Mouse (Mus musculus) stomach, embryonic 14.5 days (tissue): ENCODE results near the gene Ptpn6. TPM values are rescaled to one million over a fixed set of nuclear protein-coding genes. Genes with fewer than 3 reads are reported as not detected.

Source experiments
- ATAC-seq: fragments of 200-750 bp; cut with Nextera tagmentation; 2 replicates; pipeline ENCODE4 v1.8.0; 2017; ENCODE audit warnings: low read depth, moderate TSS enrichment; ENCODE audit not compliant: insufficient number of reproducible peaks, insufficient read depth, low FRiP score
- H3K27ac ChIP-seq: fragments of 300-500 bp; sonication (generic); 2 replicates; pipeline ENCODE4 v1.5.1; 2014; ENCODE audit warnings: mild to moderate bottlenecking, low read length, moderate library complexity, mixed read lengths
- H3K27me3 ChIP-seq: fragments of 300-500 bp; sonication (generic); 2 replicates; pipeline ENCODE4 v1.6.1; 2014; ENCODE audit warnings: low read length, control low read depth, mixed read lengths; ENCODE audit not compliant: control insufficient read depth, insufficient read depth
- H3K36me3 ChIP-seq: fragments of 300-500 bp; sonication (generic); 2 replicates; pipeline ENCODE4 v1.6.1; 2014; ENCODE audit warnings: mild to moderate bottlenecking, control low read depth, low read length, moderate library complexity, mixed read lengths; ENCODE audit not compliant: control insufficient read depth, insufficient read depth
- H3K4me1 ChIP-seq: fragments of 300-500 bp; sonication (generic); 2 replicates; pipeline ENCODE4 v1.6.1; 2014; ENCODE audit warnings: low read length, control low read depth, mixed read lengths; ENCODE audit not compliant: control insufficient read depth, insufficient read depth
- H3K4me2 ChIP-seq: fragments of 300-500 bp; sonication (generic); replicated peaks from 2 replicates; pipeline ENCODE4 v1.6.1; 2014; ENCODE audit warnings: low read depth, low read length, control low read depth
- H3K4me3 ChIP-seq: fragments of 300-500 bp; sonication (generic); 2 replicates; pipeline ENCODE4 v1.5.1; 2014; ENCODE audit warnings: low read depth, low read length, control low read depth
- H3K9ac ChIP-seq: fragments of 300-500 bp; sonication (generic); replicated peaks from 2 replicates; pipeline ENCODE4 v1.6.1; 2014; ENCODE audit warnings: low read depth, mild to moderate bottlenecking, control low read depth, low read length, moderate library complexity, mixed read lengths
- H3K9me3 ChIP-seq: fragments of 300-500 bp; sonication (generic); 2 replicates; pipeline ENCODE4 v1.6.1; 2016; ENCODE audit warnings: low read depth, low read length, control low read depth; ENCODE audit not compliant: control insufficient read depth
- WGBS: fragments of 180-500 bp; shearing (Covaris S2); extraction: QIAGEN DNeasy Blood & Tissue Kit; methylation state at CpG from one replicate; pipeline ENCODE4 v1.1.7; 2014; 5-methylcytosine and 5-hydroxymethylcytosine counted together
- polyA plus RNA-seq: library from polyadenylated mRNA; unstranded; fragments of >200 nt; fragmentation: Nextera tagmentation; extraction: Ambion mirVana; gene quantifications from 2 replicates; pipeline ENCODE4 v1.2.1, GENCODE M21; 2014

Ptpn6 gene
- polyA plus RNA-seq, 1 experiment from 2014 or later: 15.3 TPM

GRCm38 (mm10) chr6:124702784-124703103, 35.8 kb downstream of the Ptpn6 start:
- H3K9me3 ChIP-seq: no peaks in the 10 kb centered on the region
- no peaks in the 10 kb centered on the region for H3K4me1 ChIP-seq
- no peak overlapping the region for H3K9ac ChIP-seq
- ATAC-seq: peak; percentile 63; the same call in 1 of the 2 replicates
- no peak overlapping the region for H3K27ac ChIP-seq
- no peaks in the 10 kb centered on the region for H3K27me3 ChIP-seq
- H3K36me3 ChIP-seq: peaks cover 61% of the 10 kb centered on the region
- H3K4me2 ChIP-seq: no peak overlapping the region
- no peak overlapping the region for H3K4me3 ChIP-seq
- 61% methylated on average over 3 of the region's 3 CpGs for WGBS

GRCm38 (mm10) chr6:124702102-124702783, 36.3 kb downstream of the Ptpn6 start:
- no peak overlapping the region for H3K4me2 ChIP-seq
- H3K36me3 ChIP-seq: peaks cover 61% of the 10 kb centered on the region
- H3K4me1 ChIP-seq: no peaks in the 10 kb centered on the region
- H3K4me3 ChIP-seq: no peak overlapping the region
- no peaks in the 10 kb centered on the region for H3K9me3 ChIP-seq
- no peak overlapping the region for H3K27ac ChIP-seq
- H3K27me3 ChIP-seq: no peaks in the 10 kb centered on the region
- 91% methylated on average over 17 of the region's 17 CpGs for WGBS
- no peak for ATAC-seq
- no peak overlapping the region for H3K9ac ChIP-seq

- Histone ChIP-seq H3K27ac (no peak overlapping the region), H3K36me3 (peaks cover 61% of the 10 kb centered on the region), H3K9me3 (no peaks in the 10 kb centered on the region), H3K9ac (no peak overlapping the region), H3K4me1 (no peaks in the 10 kb centered on the region), H3K27me3 (no peaks in the 10 kb centered on the region), H3K4me2 (no peak overlapping the region), H3K4me3 (no peak overlapping the region)
- WGBS: 74% methylated on average over 8 of the region's 8 CpGs
- peak; percentile 20; the same call in 1 of the 2 replicates for ATAC-seq
Observed at GRCm38 (mm10) chr6:124701338-124701737, 37.2 kb downstream of the Ptpn6 start.

GRCm38 (mm10) chr6:124699962-124700610, 38.4 kb downstream of the Ptpn6 start:
- H3K9me3 ChIP-seq: no peaks in the 10 kb centered on the region
- no peak overlapping the region for H3K9ac ChIP-seq
- H3K36me3 ChIP-seq: peaks cover 54% of the 10 kb centered on the region
- no peak overlapping the region for H3K4me2 ChIP-seq
- H3K27ac ChIP-seq: no peak overlapping the region
- no peaks in the 10 kb centered on the region for H3K4me1 ChIP-seq
- H3K4me3 ChIP-seq: no peak overlapping the region
- no peak for ATAC-seq
- WGBS: 84% methylated on average over 11 of the region's 11 CpGs
- no peaks in the 10 kb centered on the region for H3K27me3 ChIP-seq

GRCm38 (mm10) chr6:124699366-124699765, 39.1 kb downstream of the Ptpn6 start:
- Histone ChIP-seq H3K27me3 (no peaks in the 10 kb centered on the region), H3K9me3 (no peaks in the 10 kb centered on the region), H3K4me3 (no peak overlapping the region), H3K36me3 (peaks cover 47% of the 10 kb centered on the region), H3K4me2 (no peak overlapping the region), H3K4me1 (0 out of 2 replicates have a peak, but pooled peaks cover 4% of the 10 kb centered on the region), H3K27ac (no peak overlapping the region), H3K9ac (no peak overlapping the region)
- no peak for ATAC-seq
- 85% methylated on average over 4 of the region's 4 CpGs for WGBS

- no peak overlapping the region for H3K27ac ChIP-seq
- WGBS: 68% methylated on average over 6 of the region's 6 CpGs
- peaks cover 42% of the 10 kb centered on the region for H3K36me3 ChIP-seq
Observed at GRCm38 (mm10) chr6:124698751-124699150, 39.8 kb downstream of the Ptpn6 start.

GRCm38 (mm10) chr6:124696441-124697150, 41.9 kb downstream of the Ptpn6 start:
- H3K4me3 ChIP-seq: no peak overlapping the region
- WGBS: 89% methylated on average over 7 of the region's 7 CpGs
- H3K4me2 ChIP-seq: no peak overlapping the region
- no peaks in the 10 kb centered on the region for H3K9me3 ChIP-seq
- peaks cover 12% of the 10 kb centered on the region; the same call in 1 of the 2 replicates for H3K4me1 ChIP-seq
- no peak overlapping the region for H3K27ac ChIP-seq
- no peak for ATAC-seq
- H3K9ac ChIP-seq: no peak overlapping the region
- peaks cover 20% of the 10 kb centered on the region; the same call in 1 of the 2 replicates for H3K36me3 ChIP-seq
- H3K27me3 ChIP-seq: no peaks in the 10 kb centered on the region

More at GRCm38 (mm10) chr6:124698751-124699150, 39.8 kb downstream of the Ptpn6 start:
- no peak overlapping the region for H3K9ac ChIP-seq
- H3K4me2 ChIP-seq: no peak overlapping the region
- peaks cover 10% of the 10 kb centered on the region; the same call in 1 of the 2 replicates for H3K4me1 ChIP-seq
- no peak for ATAC-seq
- no peaks in the 10 kb centered on the region for H3K27me3 ChIP-seq
- no peaks in the 10 kb centered on the region for H3K9me3 ChIP-seq
- no peak overlapping the region for H3K4me3 ChIP-seq

- no peak overlapping the region for H3K4me2 ChIP-seq
- H3K36me3 ChIP-seq: 0 out of 2 replicates have a peak, but pooled peaks cover 4% of the 10 kb centered on the region
- H3K4me3 ChIP-seq: no peak overlapping the region
- 76% methylated on average over 15 of the region's 15 CpGs for WGBS
- H3K27ac ChIP-seq: peak overlapping the region; percentile 55; the same call in 1 of the 2 replicates
- peaks cover 12% of the 10 kb centered on the region; the same call in 1 of the 2 replicates for H3K4me1 ChIP-seq
- no peaks in the 10 kb centered on the region for H3K9me3 ChIP-seq
- peak; percentile 59 for ATAC-seq
- no peak overlapping the region for H3K9ac ChIP-seq
- H3K27me3 ChIP-seq: no peaks in the 10 kb centered on the region
Observed at GRCm38 (mm10) chr6:124694166-124694955, 44.2 kb downstream of the Ptpn6 start.
